Mouse (Mus musculus): Measurements from ENCODE around the gene Ints13. TPM values are rescaled to one million over a fixed set of nuclear protein-coding genes. Genes with fewer than 3 reads are reported as not detected.

Gene Ints13
- polyA plus RNA-seq, 1 experiment from 2014 or later: 89.6 TPM

DNA sequence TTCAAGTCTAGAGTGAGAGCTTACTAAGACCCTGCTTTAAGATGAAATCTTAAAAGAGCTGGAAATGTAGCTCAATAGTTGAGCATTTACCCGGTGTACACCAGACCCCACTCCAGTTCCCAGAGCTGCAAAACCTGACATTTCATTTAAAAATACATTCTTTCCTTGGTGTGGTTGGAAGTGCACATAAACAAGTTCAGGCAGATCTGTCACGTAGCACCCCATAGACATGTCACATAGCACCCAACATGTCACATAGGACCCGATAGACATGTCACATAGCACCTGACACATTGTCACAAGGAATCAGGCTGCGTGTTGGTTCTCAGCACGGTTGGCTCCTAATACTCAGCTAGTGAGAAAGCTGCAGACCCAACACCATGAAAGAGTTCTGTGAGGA lies 42.1 kb downstream of the Ints13 start:
- DNase-seq (ENCODE audit: low spot score): no peak
- 90% methylated on average over 5 of the region's 5 CpGs for WGBS
- Histone ChIP-seq H3K36me3 (no peaks in the 10 kb centered on the region), H3K4me1 (no peaks in the 10 kb centered on the region), H3K9me3 (replicated peaks) (no peaks in the 10 kb centered on the region), H3K27ac (replicated peaks) (no peak overlapping the region), H3K4me3 (no peak overlapping the region), H3K27me3 (ENCODE audit: low read depth, poor library complexity, severe bottlenecking) (no peaks in the 10 kb centered on the region)

- no peaks in the 10 kb centered on the region for H3K4me1 ChIP-seq
- WGBS: 93% methylated on average over 4 of the region's 4 CpGs
These were observed 44.5 kb downstream of the Ints13 start for GRCm38 (mm10) chr6:146533146-146533545.

GRCm38 (mm10) chr6:146530769-146531168 lies 46.9 kb downstream of the Ints13 start:
- 84% methylated on average over 5 of the region's 5 CpGs for WGBS

More at GRCm38 (mm10) chr6:146533146-146533545, 44.5 kb downstream of the Ints13 start:
- H3K27me3 ChIP-seq (ENCODE audit: low read depth, poor library complexity, severe bottlenecking): no peaks in the 10 kb centered on the region
- H3K27ac ChIP-seq (replicated peaks): no peak overlapping the region
- H3K9me3 ChIP-seq (replicated peaks): no peaks in the 10 kb centered on the region
- H3K4me3 ChIP-seq: no peak overlapping the region
- no peak for DNase-seq (ENCODE audit: low spot score)
- H3K36me3 ChIP-seq: no peaks in the 10 kb centered on the region

GRCm38 (mm10) chr6:146530363-146530762 lies 47.3 kb downstream of the Ints13 start:
- H3K9me3 ChIP-seq (replicated peaks): no peaks in the 10 kb centered on the region
- WGBS: 87% methylated on average over 7 of the region's 7 CpGs
- H3K27ac ChIP-seq (replicated peaks): no peak overlapping the region
- no peaks in the 10 kb centered on the region for H3K27me3 ChIP-seq (ENCODE audit: low read depth, poor library complexity, severe bottlenecking)
- no peaks in the 10 kb centered on the region for H3K36me3 ChIP-seq
- DNase-seq (ENCODE audit: low spot score): no peak
- no peak overlapping the region for H3K4me3 ChIP-seq
- no peaks in the 10 kb centered on the region for H3K4me1 ChIP-seq

More at GRCm38 (mm10) chr6:146530769-146531168, 46.9 kb downstream of the Ints13 start:
- Histone ChIP-seq H3K4me1 (no peaks in the 10 kb centered on the region), H3K9me3 (replicated peaks) (no peaks in the 10 kb centered on the region), H3K36me3 (no peaks in the 10 kb centered on the region), H3K27me3 (ENCODE audit: low read depth, poor library complexity, severe bottlenecking) (no peaks in the 10 kb centered on the region), H3K4me3 (no peak overlapping the region), H3K27ac (replicated peaks) (no peak overlapping the region)
- DNase-seq (ENCODE audit: low spot score): no peak

DNA sequence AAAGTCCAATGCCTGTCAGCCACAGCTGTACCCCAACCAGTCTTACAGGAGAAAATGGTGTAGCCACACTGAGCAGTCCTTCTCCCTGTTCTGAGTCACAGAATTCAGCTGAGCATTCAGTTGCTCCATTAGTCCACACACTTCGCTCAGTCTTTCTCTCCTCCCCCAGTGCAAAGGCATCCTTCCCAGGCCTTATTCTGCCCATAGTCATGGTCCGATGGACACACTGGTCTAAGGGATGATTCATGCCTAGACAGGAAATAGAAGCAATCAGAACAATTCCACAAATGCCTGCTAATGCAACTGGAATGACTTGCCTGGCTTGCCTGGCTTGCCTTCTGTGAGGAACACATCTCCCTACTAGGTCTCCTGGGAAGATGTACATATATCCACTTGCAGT lies 50.1 kb downstream of the Ints13 start:
- Histone ChIP-seq H3K27me3 (ENCODE audit: low read depth, poor library complexity, severe bottlenecking) (no peaks in the 10 kb centered on the region), H3K36me3 (no peaks in the 10 kb centered on the region), H3K4me1 (no peaks in the 10 kb centered on the region), H3K27ac (replicated peaks) (no peak overlapping the region), H3K9me3 (replicated peaks) (no peaks in the 10 kb centered on the region), H3K4me3 (no peak overlapping the region)
- no peak for DNase-seq (ENCODE audit: low spot score)
- 87% methylated on average over 2 of the region's 2 CpGs for WGBS

GRCm38 (mm10) chr6:146525500-146525899 lies 52.1 kb downstream of the Ints13 start:
- 85% methylated on average over 2 of the region's 2 CpGs for WGBS
- no peaks in the 10 kb centered on the region for H3K4me1 ChIP-seq
- H3K36me3 ChIP-seq: no peaks in the 10 kb centered on the region
- no peaks in the 10 kb centered on the region for H3K27me3 ChIP-seq (ENCODE audit: low read depth, poor library complexity, severe bottlenecking)
- DNase-seq (ENCODE audit: low spot score): no peak
- H3K9me3 ChIP-seq (replicated peaks): no peaks in the 10 kb centered on the region
- no peak overlapping the region for H3K4me3 ChIP-seq
- no peak overlapping the region for H3K27ac ChIP-seq (replicated peaks)

DNA sequence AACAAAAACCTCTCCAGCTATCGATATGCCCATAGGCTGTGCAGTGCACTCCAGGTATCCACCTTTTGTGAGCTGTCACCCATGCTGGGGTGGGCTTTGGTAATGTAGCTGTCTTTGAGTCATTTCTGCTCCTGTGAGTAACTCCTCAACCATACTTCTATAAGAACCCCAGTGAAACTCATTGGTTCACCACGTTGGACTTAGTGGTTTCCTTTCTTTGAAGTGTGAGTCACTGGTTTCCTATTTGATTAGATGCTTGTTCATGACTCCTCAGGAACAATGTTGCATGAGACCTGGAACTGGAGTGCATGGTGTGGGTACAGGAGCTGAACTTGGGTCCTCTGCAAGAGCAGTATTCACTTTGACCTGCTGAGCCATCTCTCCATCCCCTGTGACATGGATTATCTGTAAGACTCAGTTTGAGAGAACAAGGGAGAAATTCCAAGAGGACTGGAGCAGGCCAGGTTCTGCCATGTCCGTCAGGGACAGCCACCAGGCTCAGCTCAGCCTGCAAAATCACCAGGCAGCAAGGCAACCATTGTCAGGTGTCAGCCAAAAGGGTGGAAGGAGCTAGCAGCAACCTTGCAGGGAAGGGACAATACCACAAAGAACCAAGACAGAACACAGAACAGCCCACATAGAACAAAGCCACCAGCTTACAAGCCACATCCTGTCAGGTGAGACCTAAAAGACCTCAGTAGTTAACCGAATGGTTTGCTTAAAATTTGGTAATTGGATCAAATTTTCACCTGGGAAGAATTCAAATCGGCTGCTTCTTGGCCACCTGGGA lies 56.0 kb downstream of the Ints13 start:
- no peak overlapping the region for H3K27ac ChIP-seq (replicated peaks)
- no peak overlapping the region for H3K4me3 ChIP-seq
- H3K27me3 ChIP-seq (ENCODE audit: low read depth, poor library complexity, severe bottlenecking): no peaks in the 10 kb centered on the region
- DNase-seq (ENCODE audit: low spot score): no peak
- no peaks in the 10 kb centered on the region for H3K9me3 ChIP-seq (replicated peaks)
- H3K36me3 ChIP-seq: no peaks in the 10 kb centered on the region
- 87% methylated on average over 5 of the region's 5 CpGs for WGBS
- no peaks in the 10 kb centered on the region for H3K4me1 ChIP-seq

DNA sequence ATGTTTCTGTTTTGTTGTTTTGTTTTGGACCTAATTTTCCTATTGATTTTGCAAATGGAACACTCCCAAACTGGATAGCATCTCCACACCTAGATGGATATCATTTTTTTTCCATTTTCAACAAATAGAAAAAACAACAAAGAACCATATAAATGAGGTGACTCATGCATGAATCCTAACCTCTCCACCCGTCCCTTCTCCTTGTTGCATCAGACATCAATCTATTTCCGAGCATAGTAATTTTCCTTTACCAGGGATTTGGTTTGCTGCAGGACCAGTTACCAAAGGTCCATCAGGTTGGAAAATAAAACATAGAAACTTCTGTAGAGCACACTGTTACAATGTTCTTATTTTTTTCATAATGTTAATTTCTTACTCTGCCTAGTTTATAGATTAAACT lies 58.6 kb downstream of the Ints13 start:
- no peak overlapping the region for H3K4me3 ChIP-seq
- no peak overlapping the region for H3K27ac ChIP-seq (replicated peaks)
- 73% methylated on average over 2 of the region's 2 CpGs for WGBS
- H3K27me3 ChIP-seq (ENCODE audit: low read depth, poor library complexity, severe bottlenecking): no peaks in the 10 kb centered on the region
- DNase-seq (ENCODE audit: low spot score): no peak
- no peaks in the 10 kb centered on the region for H3K36me3 ChIP-seq
- H3K4me1 ChIP-seq: peaks cover 6% of the 10 kb centered on the region
- H3K9me3 ChIP-seq (replicated peaks): no peaks in the 10 kb centered on the region

DNA sequence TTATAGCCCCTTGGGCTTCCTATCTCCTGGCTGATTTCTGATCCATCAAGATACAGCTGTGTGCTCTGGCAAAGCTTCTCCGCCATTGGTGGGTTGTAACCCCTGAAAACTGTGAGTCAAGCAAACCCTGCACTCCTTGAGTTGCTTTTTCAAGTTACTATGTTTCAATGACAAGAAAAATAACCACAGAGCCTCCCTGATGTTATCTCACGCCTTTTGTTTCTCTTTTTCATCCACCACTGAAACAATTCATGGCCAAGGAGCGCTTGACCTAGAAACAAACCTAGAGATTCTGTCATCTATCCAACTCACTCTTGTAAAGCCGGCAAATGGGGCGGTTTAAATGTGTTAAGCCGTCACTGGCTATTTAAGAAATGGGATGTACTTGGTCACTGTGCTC lies 61.7 kb downstream of the Ints13 start:
- Histone ChIP-seq H3K27ac (replicated peaks) (no peak overlapping the region), H3K27me3 (ENCODE audit: low read depth, poor library complexity, severe bottlenecking) (no peaks in the 10 kb centered on the region), H3K36me3 (no peaks in the 10 kb centered on the region), H3K4me1 (peaks cover 11% of the 10 kb centered on the region), H3K9me3 (replicated peaks) (no peaks in the 10 kb centered on the region), H3K4me3 (no peak overlapping the region)
- DNase-seq (ENCODE audit: low spot score): no peak
- 87% methylated on average over 6 of the region's 6 CpGs for WGBS

DNA sequence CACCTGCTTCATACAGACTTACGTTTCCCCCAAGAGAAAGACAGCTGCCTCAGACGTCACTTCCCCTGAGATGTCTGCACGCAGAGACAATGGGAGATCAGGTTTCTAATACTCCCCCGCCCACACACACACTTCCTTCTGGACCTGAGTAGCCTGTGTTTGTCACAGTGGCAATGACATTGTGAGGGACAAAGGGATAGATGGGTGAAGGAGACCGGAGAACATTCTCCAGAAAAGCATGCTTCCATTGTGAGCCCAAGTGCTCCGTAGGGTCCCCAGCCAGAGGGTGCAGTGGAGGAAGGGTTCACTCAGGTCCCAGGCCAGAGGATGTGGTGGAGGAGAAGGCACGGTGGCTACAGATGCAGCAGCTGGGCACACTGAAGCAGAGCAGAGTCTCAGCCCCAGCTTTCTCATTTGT lies 63.1 kb downstream of the Ints13 start:
- Histone ChIP-seq H3K9me3 (replicated peaks) (no peaks in the 10 kb centered on the region), H3K4me3 (no peak overlapping the region), H3K27me3 (ENCODE audit: low read depth, poor library complexity, severe bottlenecking) (no peaks in the 10 kb centered on the region), H3K27ac (replicated peaks) (no peak overlapping the region), H3K36me3 (no peaks in the 10 kb centered on the region), H3K4me1 (peaks cover 11% of the 10 kb centered on the region)
- 58% methylated on average over 7 of the region's 7 CpGs for WGBS
- DNase-seq (ENCODE audit: low spot score): no peak

DNA sequence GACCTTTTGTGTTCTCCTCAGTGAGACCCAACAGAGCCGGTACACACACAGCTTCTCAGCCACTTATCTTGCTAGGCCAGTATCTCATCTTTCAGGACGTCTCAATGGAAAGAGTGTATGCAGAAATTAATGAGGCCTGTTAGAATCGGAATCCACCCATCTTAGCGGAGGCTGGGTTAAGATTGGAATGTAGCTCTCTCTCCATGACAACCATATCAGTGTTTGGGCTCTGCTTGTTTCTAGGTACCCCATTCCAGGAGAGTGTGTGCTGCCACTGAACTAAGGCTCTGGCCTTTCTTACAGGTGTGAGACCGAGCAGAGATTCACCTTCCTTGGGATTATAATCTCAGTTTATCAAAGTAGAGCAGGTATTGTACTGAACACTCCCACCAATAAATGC lies 63.7 kb downstream of the Ints13 start:
- no peaks in the 10 kb centered on the region for H3K36me3 ChIP-seq
- no peaks in the 10 kb centered on the region for H3K9me3 ChIP-seq (replicated peaks)
- peaks cover 11% of the 10 kb centered on the region for H3K4me1 ChIP-seq
- no peaks in the 10 kb centered on the region for H3K27me3 ChIP-seq (ENCODE audit: low read depth, poor library complexity, severe bottlenecking)
- no peak overlapping the region for H3K4me3 ChIP-seq
- 81% methylated on average over 5 of the region's 5 CpGs for whole genome bisulfite sequencing
- H3K27ac ChIP-seq (replicated peaks): no peak overlapping the region
- DNase-seq (ENCODE audit: low spot score): no peak

DNA sequence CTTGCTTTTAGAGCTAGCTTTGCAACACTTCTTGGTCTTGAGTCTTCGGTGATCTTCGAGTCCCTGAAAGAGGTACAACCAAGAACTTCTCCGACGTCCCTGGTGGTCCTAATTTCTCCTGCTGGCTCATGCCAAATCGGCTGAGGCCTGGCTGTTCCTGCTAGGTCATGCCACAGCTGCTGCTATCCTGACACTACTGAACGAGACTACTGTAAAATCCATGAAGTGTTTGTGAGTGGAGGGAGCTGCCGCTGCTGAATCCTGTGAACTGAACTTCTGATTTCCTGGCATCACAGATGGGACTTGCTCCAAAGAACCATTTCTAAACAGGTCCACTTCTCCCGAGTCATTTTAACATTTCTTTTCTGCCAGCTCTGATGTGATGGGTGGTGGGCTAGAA lies 64.3 kb downstream of the Ints13 start:
- no peaks in the 10 kb centered on the region for H3K9me3 ChIP-seq (replicated peaks)
- 94% methylated on average over 8 of the region's 8 CpGs for WGBS
- H3K4me3 ChIP-seq: no peak overlapping the region
- no peak overlapping the region for H3K27ac ChIP-seq (replicated peaks)
- peaks cover 11% of the 10 kb centered on the region for H3K4me1 ChIP-seq
- no peaks in the 10 kb centered on the region for H3K36me3 ChIP-seq
- no peak for DNase-seq (ENCODE audit: low spot score)
- no peaks in the 10 kb centered on the region for H3K27me3 ChIP-seq (ENCODE audit: low read depth, poor library complexity, severe bottlenecking)

- no peak for DNase-seq (ENCODE audit: low spot score)
- Histone ChIP-seq H3K4me1 (peaks cover 11% of the 10 kb centered on the region), H3K4me3 (no peak overlapping the region), H3K9me3 (replicated peaks) (no peaks in the 10 kb centered on the region), H3K27ac (replicated peaks) (no peak overlapping the region), H3K36me3 (no peaks in the 10 kb centered on the region), H3K27me3 (ENCODE audit: low read depth, poor library complexity, severe bottlenecking) (no peaks in the 10 kb centered on the region)
- 84% methylated on average over 8 of the region's 8 CpGs for WGBS
These were observed 66.1 kb downstream of the Ints13 start for GRCm38 (mm10) chr6:146511511-146511910.
